Mouse (Mus musculus): ENCODE results near the gene Slc9a9.

DNA sequence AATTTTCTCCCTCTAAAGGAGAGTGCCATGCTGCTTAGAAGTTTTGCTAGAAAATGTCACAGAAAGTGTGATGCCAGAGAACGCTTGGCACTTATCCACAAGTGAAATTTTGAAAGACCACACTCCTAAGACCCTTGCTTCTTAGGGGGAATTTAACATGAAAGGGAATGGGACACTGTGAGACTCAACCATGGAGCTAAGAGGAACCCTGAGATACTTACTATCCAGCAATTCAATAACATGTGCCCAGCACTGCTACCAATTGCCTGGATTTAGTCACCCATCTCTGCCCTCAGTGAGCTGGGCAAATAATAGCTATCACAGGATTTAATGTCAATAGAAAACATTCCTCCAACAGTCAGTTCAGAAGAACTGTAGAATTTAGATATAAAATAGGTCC lies 198.8 kb downstream of the Slc9a9 start:
- TF ChIP-seq CTCF (IDR thresholded peaks at IDR 0.05; ENCODE audit: low read depth) (no peak), EP300 (IDR thresholded peaks at IDR 0.05; ENCODE audit: low read depth) (no peak)
